Mouse (Mus musculus) hindbrain, embryonic 13.5 days (tissue): ENCODE measurements around the gene Sult4a1. TPM values are rescaled to one million over a fixed set of nuclear protein-coding genes. Genes with fewer than 3 reads are reported as not detected.
A peak's percentile ranks its signal among the peaks of the same experiment; 100 is the strongest.

ENCODE experiments used
- ATAC-seq: fragments of 200-750 bp; cut with Nextera tagmentation; 2 replicates; pipeline ENCODE4 v1.8.0; 2017; ENCODE audit warnings: moderate TSS enrichment; ENCODE audit not compliant: low FRiP score
- H3K27ac ChIP-seq: fragments of 300-500 bp; sonication (generic); 2 replicates; pipeline ENCODE4 v1.5.1; 2015; ENCODE audit warnings: inconsistent platforms, mild to moderate bottlenecking, moderate library complexity
- H3K27me3 ChIP-seq: fragments of 300-500 bp; sonication (generic); 2 replicates; pipeline ENCODE4 v1.6.1; 2015; ENCODE audit warnings: mild to moderate bottlenecking, inconsistent platforms
- H3K36me3 ChIP-seq: fragments of 300-500 bp; sonication (generic); 2 replicates; pipeline ENCODE4 v1.6.1; 2015; ENCODE audit warnings: mild to moderate bottlenecking, inconsistent platforms
- H3K4me1 ChIP-seq: fragments of 300-500 bp; sonication (generic); replicated peaks from 2 replicates; pipeline ENCODE4 v1.6.1; 2015; ENCODE audit warnings: inconsistent platforms
- H3K4me2 ChIP-seq: fragments of 300-500 bp; sonication (generic); 2 replicates; pipeline ENCODE4 v1.6.1; 2015; ENCODE audit warnings: inconsistent platforms, mild to moderate bottlenecking, moderate library complexity
- H3K4me3 ChIP-seq: fragments of 300-500 bp; sonication (generic); 2 replicates; pipeline ENCODE4 v1.5.1; 2015; ENCODE audit warnings: mild to moderate bottlenecking, inconsistent platforms
- H3K9ac ChIP-seq: fragments of 300-500 bp; sonication (generic); 2 replicates; pipeline ENCODE4 v1.6.1; 2015; ENCODE audit warnings: mild to moderate bottlenecking, inconsistent platforms
- H3K9me3 ChIP-seq: fragments of 300-500 bp; sonication (generic); 2 replicates; pipeline ENCODE4 v1.6.1; 2016; ENCODE audit warnings: inconsistent platforms
- WGBS: fragments of 180-500 bp; shearing (Covaris S2); methylation state at CpG from one replicate; pipeline ENCODE4 v1.1.7; 2015; 5-methylcytosine and 5-hydroxymethylcytosine counted together
- polyA plus RNA-seq: library from polyadenylated mRNA; unstranded; fragments of >200 nt; fragmentation: Nextera tagmentation; extraction: Ambion mirVana; gene quantifications from 2 replicates; pipeline ENCODE4 v1.2.1, GENCODE M21; 2015

Gene Sult4a1
- polyA plus RNA-seq, 1 experiment from 2014 or later, result 73.7 TPM

DNA sequence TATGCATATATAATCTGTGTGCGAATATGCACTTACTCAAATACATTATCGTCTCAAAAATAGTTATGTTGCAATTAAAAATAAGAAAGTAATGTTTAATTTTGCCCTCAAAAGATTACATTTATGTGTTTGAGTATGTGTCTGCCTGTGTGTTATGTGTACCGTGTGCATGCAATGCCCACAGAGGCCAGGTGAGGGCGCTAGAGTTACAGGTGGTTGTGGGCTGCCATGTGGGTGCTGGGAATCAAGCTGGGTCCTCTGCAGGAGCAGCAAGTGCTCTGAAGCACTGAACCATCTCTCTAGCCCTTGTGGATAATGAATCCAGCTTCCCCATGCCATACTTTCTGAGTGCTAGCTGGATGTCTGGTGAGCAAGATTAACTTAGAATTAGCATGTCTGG is 39.9 kb downstream of the Sult4a1 start:
- 69% methylated on average over 4 of the region's 4 CpGs for WGBS
- no peak overlapping the region for H3K4me2 ChIP-seq
- H3K4me3 ChIP-seq, result no peak overlapping the region
- H3K36me3 ChIP-seq, result no peaks in the 10 kb centered on the region
- H3K27ac ChIP-seq, result no peak overlapping the region
- H3K27me3 ChIP-seq, result peaks cover 48% of the 10 kb centered on the region
- H3K9me3 ChIP-seq, result peaks cover 6% of the 10 kb centered on the region; the same call in 1 of the 2 replicates
- H3K9ac ChIP-seq, result no peak overlapping the region
- no peak for ATAC-seq
- peaks cover 25% of the 10 kb centered on the region for H3K4me1 ChIP-seq

- Histone ChIP-seq H3K4me3 (peak within 1 kb of the TSS; percentile 39), H3K4me1 (peaks cover 24% of the 10 kb centered on the region), H3K4me2 (peak within 1 kb of the TSS; percentile 60), H3K27ac (no peak within 1 kb of the TSS), H3K27me3 (peaks cover 42% of the 10 kb centered on the region), H3K9me3 (peaks cover 6% of the 10 kb centered on the region; the same call in 1 of the 2 replicates), H3K9ac (peak within 1 kb of the TSS; percentile 53; the same call in 1 of the 2 replicates), H3K36me3 (no peaks in the 10 kb centered on the region)
- under 1% methylated on average over 29 of the region's 29 CpGs for WGBS
- ATAC-seq, result peak; percentile 87
These were observed 40.4 kb downstream of the Sult4a1 start, which contains the start of gene Efcab6 for GRCm38 (mm10) chr15:84065140-84065539. Efcab6 (minus strand) TSS chr15:84065379.

GRCm38 (mm10) chr15:84058841-84059240 is 46.7 kb downstream of the Sult4a1 start:
- WGBS, result 86% methylated on average over 6 of the region's 6 CpGs
- Histone ChIP-seq H3K9me3 (no peaks in the 10 kb centered on the region), H3K9ac (no peak overlapping the region), H3K36me3 (no peaks in the 10 kb centered on the region), H3K4me1 (0 out of 2 replicates have a peak, but pooled peaks cover under 1% of the 10 kb centered on the region), H3K27me3 (peaks cover 15% of the 10 kb centered on the region), H3K27ac (no peak overlapping the region), H3K4me2 (no peak overlapping the region), H3K4me3 (no peak overlapping the region)
- ATAC-seq, result no peak

- H3K9ac ChIP-seq, result no peak overlapping the region
- 0 out of 2 replicates have a peak, but pooled peaks cover 4% of the 10 kb centered on the region for H3K4me1 ChIP-seq
- H3K9me3 ChIP-seq, result no peaks in the 10 kb centered on the region
- 77% methylated on average over 5 of the region's 5 CpGs for WGBS
- no peak overlapping the region for H3K4me2 ChIP-seq
- peaks cover 11% of the 10 kb centered on the region; the same call in 1 of the 2 replicates for H3K27me3 ChIP-seq
- ATAC-seq, result no peak
- H3K27ac ChIP-seq, result no peak overlapping the region
- no peak overlapping the region for H3K4me3 ChIP-seq
- no peaks in the 10 kb centered on the region for H3K36me3 ChIP-seq
These were observed 49.5 kb downstream of the Sult4a1 start for GRCm38 (mm10) chr15:84056083-84056482.

DNA sequence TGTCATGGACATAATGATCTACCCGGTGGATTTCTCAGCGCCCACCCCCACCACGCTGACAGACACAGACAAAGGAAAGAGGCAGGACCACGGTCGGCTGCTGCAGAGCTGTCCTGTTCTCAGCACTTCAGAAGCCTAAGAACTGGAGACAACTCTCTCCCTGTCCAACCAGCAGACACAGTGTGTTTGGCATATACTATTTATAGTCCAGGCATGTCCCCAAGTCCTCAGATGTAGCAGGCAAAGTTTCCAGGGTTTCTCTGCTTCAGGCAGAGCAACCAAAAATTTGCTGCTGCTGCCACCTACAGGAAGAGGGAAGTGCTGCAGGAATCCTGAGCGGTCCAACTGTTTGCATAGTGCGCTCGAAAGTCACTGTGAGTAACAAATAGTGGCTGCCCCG is 51.7 kb downstream of the Sult4a1 start:
- H3K4me3 ChIP-seq, result no peak overlapping the region
- 32% methylated on average over 9 of the region's 9 CpGs for WGBS
- H3K9ac ChIP-seq, result no peak overlapping the region
- no peaks in the 10 kb centered on the region for H3K36me3 ChIP-seq
- no peaks in the 10 kb centered on the region for H3K9me3 ChIP-seq
- H3K4me1 ChIP-seq, result 0 out of 2 replicates have a peak, but pooled peaks cover 7% of the 10 kb centered on the region
- H3K27ac ChIP-seq, result no peak overlapping the region
- H3K4me2 ChIP-seq, result no peak overlapping the region
- ATAC-seq, result peak; percentile 54; the same call in 1 of the 2 replicates
- peaks cover 11% of the 10 kb centered on the region; the same call in 1 of the 2 replicates for H3K27me3 ChIP-seq

GRCm38 (mm10) chr15:84053240-84053639 is 52.3 kb downstream of the Sult4a1 start:
- H3K36me3 ChIP-seq, result no peaks in the 10 kb centered on the region
- peaks cover 11% of the 10 kb centered on the region; the same call in 1 of the 2 replicates for H3K27me3 ChIP-seq
- 0 out of 2 replicates have a peak, but pooled peaks cover 7% of the 10 kb centered on the region for H3K4me1 ChIP-seq
- no peak overlapping the region for H3K4me3 ChIP-seq
- no peak overlapping the region for H3K9ac ChIP-seq
- ATAC-seq, result 0 out of 2 replicates have a peak, but pooled peaks have one; percentile 7
- no peak overlapping the region for H3K4me2 ChIP-seq
- WGBS, result 94% methylated on average over 4 of the region's 4 CpGs
- H3K27ac ChIP-seq, result no peak overlapping the region
- no peaks in the 10 kb centered on the region for H3K9me3 ChIP-seq

GRCm38 (mm10) chr15:84052390-84052789 is 53.2 kb downstream of the Sult4a1 start:
- 83% methylated on average over 9 of the region's 9 CpGs for WGBS
- H3K4me2 ChIP-seq, result no peak overlapping the region
- 0 out of 2 replicates have a peak, but pooled peaks cover 7% of the 10 kb centered on the region for H3K4me1 ChIP-seq
- ATAC-seq, result no peak
- H3K27me3 ChIP-seq, result peaks cover 11% of the 10 kb centered on the region; the same call in 1 of the 2 replicates
- H3K36me3 ChIP-seq, result no peaks in the 10 kb centered on the region
- no peaks in the 10 kb centered on the region for H3K9me3 ChIP-seq
- no peak overlapping the region for H3K27ac ChIP-seq
- H3K9ac ChIP-seq, result no peak overlapping the region
- H3K4me3 ChIP-seq, result no peak overlapping the region

GRCm38 (mm10) chr15:84049570-84049969 is 56.0 kb downstream of the Sult4a1 start:
- WGBS, result 64% methylated on average over 7 of the region's 7 CpGs
- H3K36me3 ChIP-seq, result no peaks in the 10 kb centered on the region
- no peak overlapping the region for H3K4me3 ChIP-seq
- no peak for ATAC-seq
- H3K4me2 ChIP-seq, result no peak overlapping the region
- peaks cover 5% of the 10 kb centered on the region; the same call in 1 of the 2 replicates for H3K27me3 ChIP-seq
- H3K27ac ChIP-seq, result no peak overlapping the region
- 0 out of 2 replicates have a peak, but pooled peaks cover 7% of the 10 kb centered on the region for H3K4me1 ChIP-seq
- H3K9me3 ChIP-seq, result no peaks in the 10 kb centered on the region
- H3K9ac ChIP-seq, result no peak overlapping the region

- no peaks in the 10 kb centered on the region; the same call in 1 of the 2 replicates for H3K9me3 ChIP-seq
- no peak overlapping the region for H3K4me2 ChIP-seq
- no peak overlapping the region for H3K4me3 ChIP-seq
- 0 out of 2 replicates have a peak, but pooled peaks cover 3% of the 10 kb centered on the region for H3K4me1 ChIP-seq
- no peak overlapping the region for H3K9ac ChIP-seq
- no peak for ATAC-seq
- H3K36me3 ChIP-seq, result no peaks in the 10 kb centered on the region
- H3K27me3 ChIP-seq, result no peaks in the 10 kb centered on the region
- 93% methylated on average over 6 of the region's 6 CpGs for WGBS
- H3K27ac ChIP-seq, result no peak overlapping the region
These were observed 60.0 kb downstream of the Sult4a1 start for GRCm38 (mm10) chr15:84045562-84045961.

DNA sequence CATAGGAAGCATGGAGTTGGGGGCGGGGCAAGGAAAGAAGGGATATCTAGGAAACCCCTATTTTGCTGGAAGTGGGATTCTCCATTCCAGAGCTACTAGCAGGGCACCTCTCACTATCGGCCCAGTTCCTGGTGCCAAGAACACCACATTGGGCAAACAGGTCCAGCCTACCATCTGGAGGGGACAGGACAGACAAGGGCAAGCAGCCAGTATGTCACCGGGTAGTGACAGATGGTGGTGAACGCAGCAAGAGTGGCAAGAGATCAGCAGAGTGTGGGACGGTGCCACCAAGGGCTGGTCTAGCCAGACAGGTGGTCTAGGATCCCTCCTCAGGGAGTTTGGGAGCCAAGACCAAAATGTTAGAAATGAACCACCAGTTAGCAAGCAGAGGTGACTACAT is 68.5 kb downstream of the Sult4a1 start:
- H3K27ac ChIP-seq, result no peak overlapping the region
- WGBS, result 81% methylated on average over 5 of the region's 5 CpGs
- no peaks in the 10 kb centered on the region for H3K27me3 ChIP-seq
- H3K9ac ChIP-seq, result no peak overlapping the region
- H3K36me3 ChIP-seq, result no peaks in the 10 kb centered on the region
- no peaks in the 10 kb centered on the region for H3K4me1 ChIP-seq
- H3K4me3 ChIP-seq, result no peak overlapping the region
- no peak overlapping the region for H3K4me2 ChIP-seq
- ATAC-seq, result no peak
- H3K9me3 ChIP-seq, result no peaks in the 10 kb centered on the region

Other genes with a start within 250 kb of the Sult4a1 start
- 0.27 and 0.31 TPM in 2 replicates for gene Efcab6, start 40.4 kb downstream of the Sult4a1 start, polyA plus RNA-seq
- not detected in 2 replicates for gene Pnpla5, start 17.4 kb upstream of the Sult4a1 start, polyA plus RNA-seq
- 3.9 and 5.0 TPM in 2 replicates for gene Pnpla3, start 62.1 kb upstream of the Sult4a1 start, polyA plus RNA-seq
- 77.1 and 77.2 TPM in 2 replicates for gene Samm50, start 86.5 kb upstream of the Sult4a1 start, polyA plus RNA-seq
- 3.9 and 4.5 TPM in 2 replicates for gene Parvb, start 126.3 kb upstream of the Sult4a1 start, polyA plus RNA-seq
- 0.92 and 1.1 TPM in 2 replicates for gene Parvg, start 218.3 kb upstream of the Sult4a1 start, polyA plus RNA-seq